Mouse (Mus musculus) mesoderm, embryonic 11.5 days (tissue): ENCODE results near the gene Tgm2.

Experiments used
- DNase-seq: peaks from one replicate; pipeline ENCODE4 v3.0.0-alpha.2; 2012; ENCODE audit warnings: low read depth, low spot score

Tgm2 gene

DNA sequence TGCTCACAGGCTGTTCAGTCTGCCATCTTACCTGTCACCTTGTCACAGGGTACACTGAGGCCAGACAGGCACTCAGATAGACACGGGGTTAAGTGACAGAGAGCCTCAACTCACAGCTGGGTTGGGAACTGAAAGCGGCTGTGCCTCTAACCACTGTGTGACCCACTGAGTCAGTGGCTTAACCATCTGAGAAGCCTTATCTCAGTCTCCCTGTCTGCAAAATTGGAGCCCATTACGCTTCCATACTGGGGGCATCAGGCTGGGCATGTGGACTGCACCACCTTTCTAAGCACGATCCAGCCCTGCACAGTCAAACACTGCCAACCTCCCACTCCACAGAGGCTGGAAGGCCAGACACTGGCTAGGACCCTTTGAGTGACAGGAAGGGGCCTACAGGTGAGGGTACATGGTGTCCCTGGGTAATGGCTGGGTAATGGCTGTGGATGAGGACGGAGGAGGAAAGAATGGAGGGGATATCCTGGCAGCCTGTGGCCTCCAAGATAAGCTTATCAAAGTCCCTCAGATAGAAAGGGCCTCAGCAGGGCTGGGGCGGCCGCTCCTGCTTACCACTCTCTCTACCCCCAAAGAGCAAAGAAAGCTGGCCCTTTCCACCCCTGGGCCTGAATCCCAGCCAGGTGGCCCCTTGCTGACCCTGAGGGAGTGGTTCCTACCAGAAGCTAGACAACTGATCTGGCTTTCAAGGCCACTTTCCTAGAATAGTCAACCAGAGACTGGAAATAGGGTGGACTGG lies 4.4 kb downstream of the Tgm2 start:
- no peak for DNase-seq

DNA sequence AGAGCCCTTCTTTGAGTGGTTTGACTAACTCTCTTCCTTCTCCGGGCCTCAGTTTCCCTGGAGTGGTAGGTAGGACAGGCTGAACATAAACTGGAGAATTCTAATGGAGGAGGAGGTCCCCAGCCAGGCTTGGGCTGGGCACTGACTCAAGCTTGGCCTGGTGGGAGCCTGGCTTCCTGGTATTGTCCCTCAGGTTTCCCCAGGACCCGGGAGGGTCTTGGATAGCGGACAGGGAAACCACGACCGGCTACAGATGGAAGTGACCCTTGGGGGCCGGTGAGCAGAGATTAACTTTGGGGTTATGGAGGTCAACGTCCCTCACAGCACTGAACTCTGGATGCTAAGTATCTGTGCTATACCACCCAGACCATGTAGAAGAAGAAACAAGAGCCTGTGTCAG lies 5.0 kb downstream of the Tgm2 start:
- no peak for DNase-seq

DNA sequence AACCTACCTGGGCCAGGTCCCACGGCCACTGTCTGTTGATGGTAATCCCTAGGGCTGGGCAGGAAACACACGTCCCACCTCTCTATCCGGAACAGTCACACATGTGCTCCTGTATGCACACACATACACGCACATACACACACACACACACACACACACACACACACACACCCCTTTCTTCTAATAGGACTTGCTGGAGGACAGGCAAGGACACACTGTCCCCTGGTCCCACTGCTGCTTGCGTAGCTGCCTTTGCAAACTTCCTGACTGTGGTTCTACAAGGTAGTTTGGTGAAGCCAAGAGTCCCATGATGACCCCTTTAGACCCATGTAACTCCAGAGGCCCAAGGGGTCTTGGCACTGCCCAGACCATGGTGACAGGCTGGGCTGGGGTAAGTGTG lies 5.6 kb downstream of the Tgm2 start:
- DNase-seq = no peak

DNA sequence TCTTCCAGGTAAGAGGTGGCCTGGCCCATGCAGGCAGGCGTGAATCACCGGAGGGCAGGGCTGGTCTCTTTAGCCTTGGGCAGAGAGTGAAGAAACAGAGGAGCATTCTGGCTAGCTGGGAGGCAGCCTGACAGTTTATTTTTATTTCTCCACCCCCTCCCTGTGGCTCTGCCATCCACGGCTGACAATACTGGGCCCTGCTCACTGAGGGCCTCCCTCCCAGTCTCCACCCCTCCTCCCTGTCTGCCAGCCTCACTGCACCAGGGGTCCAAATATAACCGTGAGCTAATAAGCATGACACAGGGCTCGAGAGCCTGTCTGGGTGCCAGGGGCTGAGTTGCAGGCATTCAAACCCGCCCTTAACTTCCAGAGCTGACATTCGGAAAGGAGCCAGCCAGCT lies 6.6 kb downstream of the Tgm2 start:
- no peak for DNase-seq

DNA sequence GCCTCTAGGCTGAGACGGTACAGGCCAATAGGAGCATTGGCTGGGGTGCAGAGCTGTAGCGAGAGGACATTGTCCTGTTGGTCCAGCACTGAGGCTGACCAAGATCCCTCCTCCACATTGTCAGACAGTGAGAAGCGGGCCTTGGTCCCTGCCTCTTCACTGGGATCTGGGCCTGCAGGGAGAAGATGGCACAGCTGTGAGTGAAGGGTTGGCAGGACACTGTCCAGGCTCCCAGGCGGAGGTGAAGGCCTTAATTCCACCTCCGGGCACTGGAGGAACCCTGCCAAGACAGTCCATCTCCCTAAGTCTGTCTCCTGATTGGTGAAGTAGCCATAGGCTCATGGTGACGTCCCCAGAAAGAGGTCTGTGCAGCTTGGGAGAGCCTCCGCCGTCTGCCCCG lies 7.5 kb downstream of the Tgm2 start:
- no peak for DNase-seq

DNA sequence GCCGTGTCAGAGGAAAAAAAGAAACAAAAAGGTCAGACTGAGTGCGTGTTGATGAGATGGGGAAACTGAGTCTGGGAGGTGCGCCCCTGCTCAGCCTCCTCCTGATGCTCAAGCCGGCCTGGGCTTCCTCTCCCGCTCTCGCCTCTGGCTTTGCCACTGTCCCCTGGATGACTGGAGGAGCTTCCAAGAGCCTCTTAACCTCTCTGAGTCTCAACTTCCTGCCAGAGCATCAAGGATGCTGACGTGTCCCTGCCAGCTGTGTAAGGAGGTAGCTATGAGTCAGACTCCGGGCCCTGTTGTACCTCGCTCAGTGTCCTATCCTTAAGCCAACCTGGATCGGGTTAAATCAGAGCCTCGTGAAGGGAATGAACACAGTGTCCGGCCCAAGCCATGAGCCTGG lies 8.5 kb downstream of the Tgm2 start:
- no peak for DNase-seq

DNA sequence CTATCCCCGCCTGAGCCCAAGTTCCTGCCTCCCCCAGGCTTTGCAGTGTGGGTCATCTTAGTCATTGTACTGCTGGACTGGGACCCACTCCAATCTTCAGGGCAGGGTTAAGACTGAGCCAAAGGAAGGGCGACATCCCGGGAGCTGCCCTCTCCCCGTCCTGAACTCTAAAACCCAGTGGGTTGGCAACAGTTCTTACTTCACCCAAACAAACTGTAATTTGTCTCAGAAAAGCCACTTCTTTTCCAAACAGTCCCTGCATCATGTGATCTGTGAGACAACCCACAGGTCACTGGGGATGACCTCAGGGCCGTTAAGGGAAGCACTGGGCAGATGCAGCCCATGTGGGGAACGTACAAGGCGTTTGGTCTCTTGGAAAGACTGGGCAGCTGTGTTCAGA lies 10.0 kb downstream of the Tgm2 start:
- no peak for DNase-seq

DNA sequence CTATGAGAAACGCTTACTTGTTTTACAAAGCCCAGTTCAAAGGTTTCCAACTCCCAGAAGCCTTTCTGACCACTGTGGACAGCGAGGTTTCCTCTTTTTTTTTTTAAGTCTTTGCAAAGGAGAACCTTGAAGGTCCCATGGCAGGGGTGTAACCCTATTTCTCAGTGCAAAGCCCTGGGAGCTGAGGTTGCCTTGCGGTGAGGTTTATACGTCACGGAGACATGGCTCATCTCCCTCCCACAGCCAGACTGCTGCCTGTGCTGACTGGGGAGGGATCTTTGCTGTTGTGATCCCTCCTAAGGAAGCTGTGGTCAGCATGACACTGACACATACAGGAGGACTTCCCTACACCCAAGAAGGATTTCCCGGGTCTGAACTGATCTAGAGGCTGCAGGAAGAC lies 13.2 kb downstream of the Tgm2 start:
- DNase-seq = no peak

DNA sequence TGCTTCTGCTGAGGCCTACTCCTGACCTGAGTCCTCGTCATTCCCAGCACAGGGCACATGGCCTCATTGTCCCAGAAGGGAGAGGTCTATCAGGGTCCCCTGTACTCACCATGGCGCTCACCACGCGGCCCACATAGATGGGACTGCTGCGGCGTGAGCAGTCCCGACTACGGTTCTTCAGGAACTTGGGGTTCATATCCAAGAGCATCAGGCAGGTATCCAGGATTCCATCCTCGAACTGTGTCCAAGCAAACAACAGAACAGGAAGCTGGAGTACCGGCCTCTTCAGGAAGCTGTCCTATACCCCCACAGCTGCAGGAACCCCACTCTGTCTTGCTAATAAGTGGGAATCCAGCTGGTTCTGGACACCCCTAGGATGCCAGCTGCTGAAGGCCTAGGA lies 13.9 kb downstream of the Tgm2 start:
- DNase-seq = no peak

DNA sequence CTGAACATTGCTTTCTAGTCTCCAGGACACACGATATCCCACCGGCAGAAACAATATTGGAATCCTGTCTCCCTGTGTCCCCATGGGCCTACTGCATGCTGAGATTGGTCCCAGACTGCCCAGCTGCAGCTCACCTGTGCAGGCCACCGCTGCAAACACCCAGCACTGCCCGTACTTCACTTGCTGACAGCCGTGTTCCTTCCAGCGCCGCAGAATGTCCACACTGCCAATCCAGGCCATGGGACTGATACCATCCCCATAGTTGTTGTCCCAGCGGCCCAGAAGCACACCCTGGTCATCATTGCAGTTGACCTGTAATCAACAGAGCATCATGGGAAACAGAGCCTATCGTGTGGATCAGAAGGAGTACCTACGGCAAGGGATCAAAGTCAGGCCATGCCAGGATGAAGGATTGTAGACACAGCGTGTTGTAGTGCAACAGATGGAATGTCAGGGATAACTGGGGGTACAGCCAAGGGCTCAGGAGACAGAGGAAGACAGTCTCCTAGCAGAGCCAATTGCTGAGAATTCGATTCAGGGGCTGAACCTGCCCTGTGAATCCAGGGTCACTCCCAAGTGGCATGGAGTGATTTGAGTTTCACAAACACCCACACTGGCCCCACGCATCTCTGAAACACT lies 14.9 kb downstream of the Tgm2 start:
- DNase-seq = no peak

DNA sequence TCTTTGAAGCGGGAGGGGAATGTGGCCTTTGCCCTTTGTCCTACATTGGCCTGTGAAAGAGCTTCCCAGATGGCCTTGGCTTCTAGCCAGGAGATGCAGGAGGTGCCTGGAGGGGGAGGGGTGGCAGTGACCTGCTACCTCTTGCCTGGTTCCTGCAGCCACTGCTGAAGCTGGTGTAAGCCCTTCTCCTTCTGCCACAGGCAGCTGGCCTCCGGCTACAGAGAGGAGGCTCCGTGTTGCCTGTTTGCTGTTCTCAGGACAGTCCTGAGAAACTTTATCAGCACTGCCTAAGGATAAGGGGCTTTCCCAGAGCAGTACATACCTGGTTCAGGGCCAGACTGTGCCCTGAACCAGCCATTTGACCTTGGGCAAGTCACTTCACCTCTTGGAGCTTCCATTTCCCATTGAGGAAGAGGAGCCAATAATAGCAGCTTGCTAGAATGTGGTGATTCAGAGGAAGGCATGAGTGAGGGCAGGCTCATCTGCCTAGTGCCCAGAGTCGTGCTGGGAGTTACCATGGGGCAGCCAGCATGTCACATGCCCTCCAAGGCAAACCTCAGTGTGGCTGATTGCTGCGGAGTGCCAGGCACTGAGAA lies 15.7 kb downstream of the Tgm2 start:
- DNase-seq = peak; percentile 77

DNA sequence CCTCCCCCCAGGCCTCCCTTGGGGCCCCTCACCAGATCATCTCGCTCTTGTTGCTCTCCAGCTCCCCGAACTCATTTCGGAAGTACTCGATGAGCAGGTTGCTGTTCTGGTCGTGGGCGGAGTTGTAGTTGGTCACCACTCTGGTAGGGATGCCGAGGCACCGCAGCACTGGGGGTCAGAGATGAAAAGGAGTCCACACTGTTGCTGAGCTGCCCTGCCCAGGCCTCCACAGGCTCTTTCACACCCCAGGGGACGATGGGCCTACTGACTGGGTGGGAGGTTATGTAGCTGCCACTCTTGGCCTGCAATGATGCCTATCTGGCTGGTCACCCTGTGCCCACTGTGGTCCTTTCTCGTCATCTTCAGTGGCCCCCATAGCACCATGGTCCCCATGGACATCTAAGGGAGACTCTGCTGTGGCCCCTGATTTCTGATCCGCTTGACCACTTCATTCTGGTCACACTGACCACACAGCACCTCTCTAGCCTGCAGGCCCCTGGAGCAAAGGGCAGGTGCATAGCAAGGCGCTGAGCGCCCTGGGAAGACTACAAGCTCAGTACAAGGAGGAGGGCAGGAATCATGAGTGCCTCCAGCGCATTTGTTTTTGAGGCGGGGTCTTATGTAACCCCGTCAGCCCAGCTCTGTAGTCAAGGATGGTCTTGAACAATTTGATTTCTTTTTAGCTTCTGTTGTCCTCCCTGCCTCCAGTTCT lies 16.8 kb downstream of the Tgm2 start:
- DNase-seq = no peak

DNA sequence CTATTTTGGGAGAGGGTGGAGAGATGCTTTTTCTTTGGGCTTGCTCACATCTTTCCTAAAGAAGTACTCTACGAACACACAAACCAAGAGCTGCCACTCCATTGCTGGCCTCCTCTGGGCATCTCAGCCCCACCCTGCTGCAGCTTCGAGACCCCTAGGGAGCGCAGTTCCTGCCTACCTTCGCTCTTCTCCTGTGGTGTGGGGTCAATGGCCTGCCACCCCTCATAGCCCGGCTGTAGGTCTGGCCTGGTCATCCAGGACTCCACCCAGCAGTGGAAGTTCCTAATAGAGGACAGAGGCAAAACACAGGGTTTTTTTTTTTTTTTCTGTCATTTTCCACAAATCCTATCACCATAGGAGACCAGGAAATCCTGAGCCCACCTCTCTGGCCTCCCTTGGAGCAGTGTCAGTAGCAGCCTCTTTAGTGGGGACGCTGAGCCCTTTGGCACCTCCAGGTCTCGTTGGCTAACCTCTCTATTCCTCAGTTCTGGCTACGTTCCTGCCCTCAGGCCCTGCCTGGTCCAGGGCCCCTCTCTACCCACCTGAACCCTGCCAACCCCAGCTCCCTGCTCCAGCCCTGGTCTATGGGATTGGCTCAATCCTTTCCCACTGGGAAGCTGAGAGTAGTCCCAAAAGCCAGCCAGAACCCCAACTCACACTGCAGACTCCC lies 17.6 kb downstream of the Tgm2 start:
- DNase-seq = no peak

DNA sequence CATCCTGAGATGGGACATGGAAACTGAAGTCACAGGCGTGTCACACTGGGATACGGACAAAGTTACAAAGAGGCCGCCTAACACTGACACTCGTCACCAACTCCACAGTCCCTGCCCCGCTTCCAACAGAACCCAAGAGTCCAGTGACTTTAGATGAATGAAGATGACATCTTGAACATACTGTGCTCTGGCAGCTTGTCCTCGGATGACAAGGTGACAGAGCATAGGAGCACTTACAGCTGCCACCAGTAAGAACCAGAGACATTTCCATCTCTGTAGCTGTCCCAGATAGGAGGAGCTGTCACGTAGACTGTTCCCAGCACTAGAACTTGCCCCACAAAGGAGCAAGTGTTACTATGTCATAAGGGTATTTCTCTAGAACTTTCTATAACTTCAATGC lies 18.4 kb downstream of the Tgm2 start:
- no peak for DNase-seq

DNA sequence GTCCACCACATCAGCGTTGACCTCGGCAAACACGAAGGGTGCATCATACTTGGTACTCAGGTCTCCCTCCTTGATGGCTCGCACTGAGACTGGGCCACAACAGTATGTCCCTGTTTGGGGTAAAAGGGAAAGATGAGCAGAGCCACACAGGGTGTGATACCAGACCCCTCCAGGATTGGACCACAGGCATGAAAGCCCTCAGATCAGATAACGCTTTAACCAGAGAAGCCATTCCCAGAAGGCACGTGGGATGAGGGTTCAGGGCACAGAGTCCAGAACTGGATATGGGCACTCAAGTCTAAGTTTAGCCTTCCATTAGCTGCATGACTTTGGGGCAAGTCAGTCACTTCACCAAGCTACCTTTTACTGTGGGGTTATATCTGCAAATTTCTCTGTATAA lies 19.0 kb downstream of the Tgm2 start:
- DNase-seq = no peak

DNA sequence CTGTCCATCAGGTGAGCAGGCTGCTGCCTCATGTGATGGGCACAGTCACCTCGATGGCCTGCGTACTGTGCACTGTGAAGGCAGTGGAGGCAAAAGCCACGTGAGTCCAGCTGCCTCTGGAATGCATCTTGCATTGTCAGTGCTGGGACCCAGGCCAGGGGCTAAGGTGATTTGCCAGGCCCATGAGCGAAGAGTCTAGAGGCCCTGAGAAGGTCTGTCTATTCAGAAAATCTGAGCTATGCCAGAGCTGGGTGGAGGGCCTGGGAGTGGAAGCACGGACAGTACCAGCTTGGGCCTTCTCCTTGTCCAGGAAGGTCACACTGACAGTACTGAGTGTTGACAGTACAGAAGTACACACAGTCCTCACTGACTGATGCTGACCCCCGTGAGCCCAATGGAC lies 23.4 kb downstream of the Tgm2 start:
- no peak for DNase-seq

DNA sequence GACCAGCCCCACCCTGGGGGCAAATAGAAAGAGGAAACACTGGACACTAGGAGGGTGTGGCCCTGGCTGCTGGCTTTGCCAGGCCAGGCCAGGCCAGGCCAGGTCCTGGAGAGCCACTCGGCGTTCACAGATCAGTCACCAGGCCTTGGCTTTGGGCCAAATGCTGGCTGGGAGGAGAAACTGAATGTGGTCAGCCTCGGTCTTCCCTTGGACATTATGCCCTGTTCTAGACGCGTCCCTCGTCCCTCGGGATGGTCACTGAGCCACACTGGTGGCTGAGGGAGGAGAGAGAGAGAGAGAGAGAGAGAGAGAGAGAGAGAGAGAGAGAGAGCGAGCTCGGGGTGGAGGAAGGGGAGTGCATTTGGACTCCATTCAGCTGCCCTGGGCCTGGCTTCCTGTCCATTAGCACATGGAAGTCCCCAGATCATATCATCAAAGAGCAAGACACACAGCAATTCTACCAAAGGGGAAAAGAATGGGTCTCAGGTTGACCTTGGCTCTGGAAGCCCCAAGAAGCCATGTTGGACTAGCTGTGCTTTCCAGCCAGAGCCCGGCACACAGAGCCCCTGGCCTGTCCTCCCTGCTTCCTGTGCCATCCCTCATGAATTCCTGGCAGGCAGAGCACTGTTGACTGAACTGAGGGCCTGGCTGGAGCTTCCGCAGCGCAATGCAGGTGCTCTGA lies 24.4 kb downstream of the Tgm2 start:
- no peak for DNase-seq

DNA sequence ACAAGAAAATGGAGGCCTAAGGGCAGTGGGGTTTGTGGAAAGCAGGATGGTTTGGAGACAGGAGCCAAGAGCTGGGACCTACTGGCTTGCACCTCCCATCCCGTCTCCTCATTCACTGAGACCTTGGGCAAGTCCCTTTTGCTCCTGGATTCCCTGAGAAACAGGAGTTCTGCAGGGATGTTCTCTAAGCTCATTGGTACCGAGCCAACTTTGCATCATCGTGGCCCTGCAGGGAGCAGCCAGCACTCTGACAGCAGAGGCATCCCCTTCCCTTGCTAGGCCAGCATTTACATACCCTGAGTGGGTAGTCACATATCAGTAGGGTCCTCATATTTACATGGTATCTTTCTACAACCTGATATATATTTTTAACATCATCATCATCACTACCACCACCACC lies 25.4 kb downstream of the Tgm2 start:
- DNase-seq = no peak

DNA sequence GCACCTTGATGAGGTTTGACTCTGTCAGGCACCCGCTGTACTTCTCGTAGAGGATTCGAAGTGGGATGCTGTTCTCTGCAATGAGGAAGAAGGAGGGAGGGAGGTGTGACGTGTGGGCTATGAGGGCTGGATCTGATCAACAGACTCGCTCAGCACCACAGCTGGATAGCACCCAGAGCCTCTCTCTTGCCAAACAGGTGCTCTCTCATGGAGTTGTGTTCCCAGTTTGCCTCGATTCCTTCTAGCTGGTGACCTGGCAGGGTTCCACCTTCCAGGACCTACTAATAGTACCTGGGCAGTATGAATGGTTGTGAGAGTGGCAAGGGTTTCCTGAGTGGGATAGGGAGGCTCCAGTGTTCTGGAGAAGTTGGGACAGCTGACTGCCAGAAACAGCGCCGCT lies 26.0 kb downstream of the Tgm2 start:
- no peak for DNase-seq

DNA sequence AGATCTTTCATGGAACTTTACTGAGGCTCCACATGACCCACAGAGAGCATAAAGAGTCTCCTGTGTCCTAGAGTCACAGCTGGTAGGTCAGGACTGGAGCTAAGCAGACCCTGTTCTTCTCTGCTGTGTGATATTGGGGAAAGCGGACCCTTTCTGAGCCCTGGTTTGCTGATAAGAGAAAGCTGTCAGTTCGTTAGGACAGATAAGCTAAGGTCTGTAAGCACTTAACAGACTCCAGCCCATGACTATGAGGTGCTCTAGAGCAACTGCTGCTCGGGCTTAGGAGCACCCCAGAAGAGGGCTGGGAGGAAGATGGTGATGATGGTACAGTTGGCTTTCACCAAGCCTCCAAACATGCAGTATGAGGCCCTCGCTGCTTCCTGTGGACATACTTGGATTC lies 27.1 kb downstream of the Tgm2 start:
- no peak for DNase-seq

DNA sequence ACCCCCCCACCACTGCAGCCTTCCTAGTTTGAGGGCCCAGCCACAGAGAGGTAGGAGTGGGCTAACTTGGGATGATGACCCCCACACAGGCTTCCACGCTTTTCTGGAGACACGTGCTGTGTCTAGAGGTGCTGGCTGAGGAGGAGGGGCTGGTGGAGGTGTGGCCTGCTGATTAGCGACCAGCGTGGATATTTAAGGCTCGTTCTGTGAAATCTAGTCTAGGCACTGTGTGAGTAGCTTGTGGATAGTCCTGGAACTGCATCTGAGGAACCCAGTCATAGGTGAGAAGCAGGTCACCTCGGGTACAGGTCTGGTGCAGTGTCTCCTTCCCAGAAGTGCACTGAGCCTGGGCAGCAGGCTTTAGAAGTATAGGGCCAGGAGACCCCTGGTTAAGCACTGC lies 29.6 kb downstream of the Tgm2 start:
- DNase-seq = no peak
